Mouse (Mus musculus) liver, adult 2 months (tissue): ENCODE measurements around the gene Bod1l.

Source experiments
- CTCF ChIP-seq: fragments of 200-500 bp; IDR thresholded peaks from 2 replicates; pipeline ENCODE4 v1.5.1; 2011; ENCODE audit warnings: low read depth, low read length, control low read depth
- POLR2A ChIP-seq: fragments of 200-500 bp; IDR thresholded peaks from 2 replicates; pipeline ENCODE4 v1.6.1; 2011; ENCODE audit warnings: low read length, control low read depth; ENCODE audit not compliant: insufficient read depth; ENCODE audit errors: extremely low read depth

- TF ChIP-seq POLR2A (no peak), CTCF (no peak)
These were observed 53.6 kb downstream of the Bod1l start for GRCm38 (mm10) chr5:41790517-41790916.
